Mouse (Mus musculus): ENCODE data around the gene Rps13.

GRCm38 (mm10) chr7:116334669-116335038, 659 bp upstream of the Rps13 start:
- TF ChIP-seq CTCF (IDR thresholded peaks at IDR 0.05; ENCODE audit: control insufficient read depth, insufficient read depth, insufficient read length) (no peak), USF1 (IDR thresholded peaks at IDR 0.05; ENCODE audit: low read depth) (no peak), MYOD1 (IDR thresholded peaks at IDR 0.05; ENCODE audit: control insufficient read depth, insufficient read length, low read depth) (no peak)

All from C2C12 (cell line).